Mouse (Mus musculus) cerebellum, adult 2 months (tissue): ENCODE data around the gene Cxcl3. TPM values are rescaled to one million over a fixed set of nuclear protein-coding genes. Genes with fewer than 3 reads are reported as not detected.
"Not testable (repeated sequence)": the region's sequence is repeated elsewhere in the genome, so short reads cannot be mapped to it uniquely, and the experiment has no call there.

Experiments used
- DNase-seq, 2 experiments: peaks; one replicate each; pipeline ENCODE4 v3.0.0; 2021
- H3K27ac ChIP-seq: fragments of 200-500 bp; 2 replicates; pipeline ENCODE4 v1.5.1; 2012; ENCODE audit warnings: low read length, control low read depth, inconsistent platforms; ENCODE audit not compliant: insufficient read depth
- H3K27me3 ChIP-seq: fragments of 200-500 bp; 2 replicates; pipeline ENCODE4 v1.6.1; 2012; ENCODE audit warnings: inconsistent platforms, mild to moderate bottlenecking, low read length, moderate library complexity; ENCODE audit not compliant: control insufficient read depth, insufficient read depth
- H3K4me1 ChIP-seq: fragments of 200-500 bp; 2 replicates; pipeline ENCODE4 v1.6.1; 2011; ENCODE audit warnings: low read length; ENCODE audit not compliant: control insufficient read depth, insufficient read depth
- H3K4me3 ChIP-seq: fragments of 200-500 bp; replicated peaks from 2 replicates; pipeline ENCODE3; 2011; ENCODE audit warnings: mild to moderate bottlenecking, low read depth, low read length, control low read depth; ENCODE audit not compliant: insufficient read depth
- CTCF ChIP-seq: fragments of 200-500 bp; IDR thresholded peaks from 2 replicates; pipeline ENCODE4 v1.5.1; 2011; ENCODE audit warnings: low read depth, mild to moderate bottlenecking, control low read depth, low read length, moderate library complexity, borderline replicate concordance; ENCODE audit not compliant: insufficient read depth
- POLR2A ChIP-seq: fragments of 200-500 bp; IDR thresholded peaks from 2 replicates; pipeline ENCODE4 v1.6.1; 2011; ENCODE audit warnings: low read length, control low read depth, borderline replicate concordance; ENCODE audit not compliant: insufficient read depth
- WGBS: fragments of 180-500 bp; shearing (Covaris S2); methylation state at CpG from one replicate; pipeline ENCODE4 v1.1.7; 2018; 5-methylcytosine and 5-hydroxymethylcytosine counted together
- polyA plus RNA-seq: library from polyadenylated mRNA; depleted of rRNA; stranded (reverse); fragments of >200 nt; gene quantifications from 2 replicates; pipeline ENCODE4 v1.2.3, GENCODE M21; 2012

Gene Cxcl3
- polyA plus RNA-seq, 1 experiment, result not detected

GRCm38 (mm10) chr5:90778856-90779255, 7.0 kb upstream of the Cxcl3 start:
- no peak for DNase-seq
- WGBS, result 73% methylated on average over 6 of the region's 6 CpGs
- no peaks in the 10 kb centered on the region for H3K4me1 ChIP-seq

GRCm38 (mm10) chr5:90783697-90784096, 2.2 kb upstream of the Cxcl3 start:
- H3K27me3 ChIP-seq, result no peaks in the 10 kb centered on the region
- 93% methylated on average over 3 of the region's 3 CpGs for WGBS
- H3K4me1 ChIP-seq, result no peaks in the 10 kb centered on the region
- TF ChIP-seq CTCF, result no peak
- TF ChIP-seq POLR2A, result no peak
- no peak overlapping the region for H3K27ac ChIP-seq
- no peak overlapping the region for H3K4me3 ChIP-seq
- DNase-seq, result no peak

More at GRCm38 (mm10) chr5:90778856-90779255, 7.0 kb upstream of the Cxcl3 start:
- no peak overlapping the region for H3K4me3 ChIP-seq
- TF ChIP-seq POLR2A (no peak), CTCF (no peak)
- H3K27me3 ChIP-seq, result no peaks in the 10 kb centered on the region; the same call in 1 of the 2 replicates
- no peak overlapping the region for H3K27ac ChIP-seq

- Histone ChIP-seq H3K27me3 (no peaks in the 10 kb centered on the region), H3K27ac (no peak overlapping the region), H3K4me1 (no peaks in the 10 kb centered on the region), H3K4me3 (no peak overlapping the region)
- 80% methylated on average over 4 of the region's 4 CpGs for WGBS
- no peak for DNase-seq
- TF ChIP-seq POLR2A (no peak), CTCF (no peak)
Measured at GRCm38 (mm10) chr5:90788114-90788513, 2.2 kb downstream of the Cxcl3 start.

- DNase-seq, result no peak
- H3K4me1 ChIP-seq, result no peaks in the 10 kb centered on the region
- H3K27me3 ChIP-seq, result no peaks in the 10 kb centered on the region
- H3K27ac ChIP-seq, result no peak overlapping the region
- H3K4me3 ChIP-seq, result no peak overlapping the region
- TF ChIP-seq POLR2A (no peak), CTCF (no peak)
- WGBS, result 86% methylated on average over 11 of the region's 11 CpGs
Measured at GRCm38 (mm10) chr5:90789306-90790073, 3.6 kb downstream of the Cxcl3 start.

GRCm38 (mm10) chr5:90790074-90790502, 4.2 kb downstream of the Cxcl3 start:
- DNase-seq, result no peak
- Histone ChIP-seq H3K4me1 (no peaks in the 10 kb centered on the region), H3K27me3 (no peaks in the 10 kb centered on the region), H3K4me3 (no peak overlapping the region), H3K27ac (no peak overlapping the region)
- WGBS, result 88% methylated on average over 8 of the region's 8 CpGs
- TF ChIP-seq POLR2A, result no peak
- TF ChIP-seq CTCF, result no peak

GRCm38 (mm10) chr5:90794195-90794625, 8.3 kb downstream of the Cxcl3 start, which contains the start of gene Cxcl15:
Gene Cxcl15 (plus strand): TSS chr5:90794534.
- Histone ChIP-seq H3K4me1 (no peaks in the 10 kb centered on the region), H3K4me3 (no peak within 1 kb of the TSS), H3K27ac (no peak within 1 kb of the TSS), H3K27me3 (no peaks in the 10 kb centered on the region)
- 75% methylated on average over 5 of the region's 5 CpGs for WGBS
- DNase-seq, result no peak
- TF ChIP-seq POLR2A, result no peak
- TF ChIP-seq CTCF, result no peak

DNA sequence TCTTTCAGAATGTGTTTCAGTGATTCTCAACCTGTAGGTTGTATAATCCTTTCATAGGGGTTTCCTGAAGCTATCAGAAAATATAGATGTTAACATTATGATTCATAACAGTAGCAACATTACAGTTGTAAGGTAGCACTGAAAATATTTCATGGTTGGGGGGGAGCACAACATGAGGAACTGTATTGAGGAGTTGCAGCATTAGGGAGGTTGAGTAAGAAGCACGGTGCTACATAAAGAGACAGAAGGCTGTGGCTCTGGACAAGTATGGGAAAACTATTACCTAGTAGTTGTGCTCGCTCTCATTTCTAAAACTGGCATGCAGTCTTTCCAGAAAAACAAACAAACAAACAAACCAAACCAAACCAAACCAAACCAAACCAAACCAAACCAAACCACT, 9.5 kb downstream of the Cxcl3 start:
- WGBS, result 85% methylated on average over 2 of the region's 2 CpGs
- H3K27me3 ChIP-seq, result not testable (repeated sequence)

DNA sequence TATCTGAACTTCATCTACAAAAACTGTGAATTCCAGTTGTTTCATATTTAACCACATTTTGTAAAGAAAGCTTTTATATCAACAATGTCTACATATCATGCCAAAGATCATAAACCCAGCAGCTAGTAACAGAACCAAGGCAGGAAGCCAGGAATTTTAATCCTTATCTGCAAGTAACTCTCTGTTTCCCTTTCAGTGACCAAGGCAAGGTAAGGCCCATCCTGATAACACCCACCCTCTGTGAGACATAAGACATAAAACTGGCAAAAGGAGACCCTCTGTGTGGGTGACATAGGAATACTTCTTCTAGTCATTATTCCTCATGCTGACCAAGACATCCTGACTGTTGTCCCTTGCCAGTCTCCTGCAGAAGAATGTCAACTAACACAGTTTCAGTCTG, 18.7 kb downstream of the Cxcl3 start:
- TF ChIP-seq POLR2A (no peak), CTCF (no peak)
- Histone ChIP-seq H3K27ac (no peak overlapping the region), H3K4me1 (no peaks in the 10 kb centered on the region), H3K4me3 (no peak overlapping the region), H3K27me3 (no peaks in the 10 kb centered on the region)
- DNase-seq, result no peak

More for the DNA sequence above, 9.5 kb downstream of the Cxcl3 start:
- not testable (repeated sequence) for H3K27ac ChIP-seq, H3K4me1 ChIP-seq, H3K4me3 ChIP-seq, DNase-seq

- Histone ChIP-seq H3K4me1 (no peaks in the 10 kb centered on the region), H3K27ac (no peak overlapping the region), H3K27me3 (no peaks in the 10 kb centered on the region), H3K4me3 (no peak overlapping the region)
- TF ChIP-seq POLR2A, result no peak
- TF ChIP-seq CTCF, result no peak
- no peak for DNase-seq
Measured at GRCm38 (mm10) chr5:90806050-90806449, 20.1 kb downstream of the Cxcl3 start.
